ENCODE assay signal across 8 mouse cellular contexts in genomic region chr15:80257602-80258239, GRCm38 (mm10). TPM values are rescaled to one million over a fixed set of nuclear protein-coding genes. Genes with fewer than 3 reads are reported as not detected.
A peak's percentile ranks its signal among the peaks of the same experiment; 100 is the strongest.
DNase-seq lines count a peak whose midpoint lies in the region; ATAC-seq and TF ChIP-seq lines count a peak whose summit lies in the region.

No protein-coding gene starts in this region.

- peak; percentile 90 for DNase-seq in heart, adult 11 months
- no peak for DNase-seq in heart, adult 18-20 months
- DNase-seq in ES-E14 (ENCODE audit: low read depth, low spot score): no peak
- DNase-seq in retina, embryonic 14.5 days (ENCODE audit: low spot score): peak; percentile 19
- no peak for DNase-seq in frontal cortex, postnatal 25 days (ENCODE audit: low spot score in 2 of 2)

- ATAC-seq in forebrain, embryonic 13.5 days: no peak
- no peak for ATAC-seq in limb, embryonic 15.5 days (ENCODE audit: insufficient number of reproducible peaks, low FRiP score, low TSS enrichment, low read depth)
- no peak for ATAC-seq in inflammation-experienced regulatory T-cells, adult 6 months

- peaks cover 0 to 14% of the 10 kb centered on the region in 2 experiments; a peak in 2 of 4 replicates for H3K4me1 ChIP-seq in ES-E14 (ENCODE audit: control insufficient read depth in 2 of 2, insufficient read depth in 2 of 2, low read length in 2 of 2, poor library complexity in 1 of 2)
- peaks cover 48% of the 10 kb centered on the region for H3K4me1 ChIP-seq in forebrain, embryonic 13.5 days
- peaks cover 43% of the 10 kb centered on the region for H3K4me1 ChIP-seq in limb, embryonic 15.5 days

- peaks cover 36% of the 10 kb centered on the region for H3K36me3 ChIP-seq in ES-E14 (ENCODE audit: control insufficient read depth, insufficient read depth, low read length, poor library complexity, severe bottlenecking)
- H3K36me3 ChIP-seq in forebrain, embryonic 13.5 days (ENCODE audit: poor library complexity, severe bottlenecking): peaks cover 45% of the 10 kb centered on the region
- peaks cover 44% of the 10 kb centered on the region for H3K36me3 ChIP-seq in limb, embryonic 15.5 days

- in situ Hi-C loops in ES-E14 (cut with MboI; ENCODE audit: low sequenced_read_pairs in 2 of 2, unreplicated experiment in 2 of 2): no loop called here

- H3K4me2 ChIP-seq in forebrain, embryonic 13.5 days: peak overlapping the region; percentile 87
- no peak overlapping the region for H3K4me2 ChIP-seq in limb, embryonic 15.5 days

- whole genome bisulfite sequencing in forebrain, embryonic 13.5 days: 32% methylated on average over 4 of the region's 4 CpGs
- WGBS in limb, embryonic 15.5 days: 19% methylated on average over 4 of the region's 4 CpGs

- H3K27me3 ChIP-seq in forebrain, embryonic 13.5 days: no peaks in the 10 kb centered on the region
- no peaks in the 10 kb centered on the region for H3K27me3 ChIP-seq in limb, embryonic 15.5 days

- peak overlapping the region; percentile 90 for H3K27ac ChIP-seq in ES-E14 (ENCODE audit: insufficient read depth, low read depth, low read length, poor library complexity, severe bottlenecking)
- peak overlapping the region; percentile 67 for H3K27ac ChIP-seq in forebrain, embryonic 13.5 days
- H3K27ac ChIP-seq in limb, embryonic 15.5 days: peak overlapping the region; percentile 99; the same call in 1 of the 2 replicates

- H3K9ac ChIP-seq in ES-E14 (ENCODE audit: insufficient read depth, low read depth, low read length, poor library complexity, severe bottlenecking): peak overlapping the region; percentile 45; the same call in 1 of the 2 replicates
- H3K9ac ChIP-seq in forebrain, embryonic 13.5 days: peak overlapping the region; percentile 100
- no peak overlapping the region for H3K9ac ChIP-seq in limb, embryonic 15.5 days

- H3K9me3 ChIP-seq in ES-E14 (ENCODE audit: control insufficient read depth, insufficient read depth, low read depth, low read length): no peaks in the 10 kb centered on the region
- no peaks in the 10 kb centered on the region for H3K9me3 ChIP-seq in forebrain, embryonic 13.5 days (replicated peaks)
- H3K9me3 ChIP-seq in limb, embryonic 15.5 days: no peaks in the 10 kb centered on the region

- H3K4me3 ChIP-seq in ES-E14 (ENCODE audit: insufficient read depth in 1 of 2, low read depth in 1 of 2, low read length in 2 of 2, poor library complexity in 1 of 2, severe bottlenecking in 1 of 2): peak overlapping the region in 1 of 2 experiments; percentile 89; a peak in 2 of 4 replicates
- peak overlapping the region; percentile 99 for H3K4me3 ChIP-seq in forebrain, embryonic 13.5 days
- peak overlapping the region; percentile 97 for H3K4me3 ChIP-seq in limb, embryonic 15.5 days

TF ChIP-seq in ES-E14, 5 proteins besides CTCF, POLR2A, EP300 and RAD21:
- no peak for TF ChIP-seq HCFC1 (IDR thresholded peaks at IDR 0.05; ENCODE audit: borderline replicate concordance, insufficient read depth, low read length)
- TF ChIP-seq MAFK (IDR thresholded peaks at IDR 0.05; ENCODE audit: insufficient read depth, low read depth, low read length): no peak
- TF ChIP-seq CHD2 (IDR thresholded peaks at IDR 0.05; ENCODE audit: low read depth, low read length): no peak; the same call in 1 of the 2 replicates
- no peak for TF ChIP-seq ZC3H11A (IDR thresholded peaks at IDR 0.05; ENCODE audit: borderline replicate concordance, low read depth, low read length)
- no peak for TF ChIP-seq ZNF384 (IDR thresholded peaks at IDR 0.05; ENCODE audit: low read depth, low read length)

RNA-seq across cellular contexts. Expression of gene Atf4, which starts 2.7 kb away (rescaled TPM):
- total RNA-seq in heart, adult 18-20 months (2021): 10 to 100 TPM; 89.9 to 95.5 TPM
- total RNA-seq in ES-E14 (2012; rRNA removed): 208 and 250 TPM in 2 replicates
- 129 and 138 TPM in 2 replicates for polyA plus RNA-seq in forebrain, embryonic 13.5 days (2015; fragmentation: Nextera tagmentation; extraction: Ambion mirVana)
- polyA plus RNA-seq in limb, embryonic 15.5 days (2015; fragmentation: Nextera tagmentation; extraction: Ambion mirVana): 145 and 160 TPM in 2 replicates
- polyA plus RNA-seq in inflammation-experienced regulatory T-cells, adult 6 months (2017; shearing (Covaris generic)): 10 to 100 TPM; 78.7 to 96.6 (median 84.8) TPM

RNA-seq across cellular contexts. Expression of gene Rps19bp1, which starts 6.4 kb away (rescaled TPM):
- 10 to 100 TPM; 17.0 to 17.4 TPM for total RNA-seq in heart, adult 18-20 months (2021)
- total RNA-seq in ES-E14 (2012; rRNA removed): 39.1 and 59.4 TPM in 2 replicates
- polyA plus RNA-seq in forebrain, embryonic 13.5 days (2015; fragmentation: Nextera tagmentation; extraction: Ambion mirVana): 62.0 and 63.8 TPM in 2 replicates
- 47.9 and 57.0 TPM in 2 replicates for polyA plus RNA-seq in limb, embryonic 15.5 days (2015; fragmentation: Nextera tagmentation; extraction: Ambion mirVana)
- 10 to 100 TPM; 19.9 to 24.4 (median 21.7) TPM for polyA plus RNA-seq in inflammation-experienced regulatory T-cells, adult 6 months (2017; shearing (Covaris generic))

RNA-seq across cellular contexts. Expression of gene AC140267.1, which starts 22.1 kb away (rescaled TPM):
- total RNA-seq in heart, adult 18-20 months (2021): 10 to 100 TPM in 1 of 2 experiments, 1 to 10 TPM in 1; 9.9 to 15.3 TPM
- total RNA-seq in ES-E14 (2012; rRNA removed): not detected in 2 replicates
- 2.7 TPM in 1 of 2 replicates, not detected in the other for polyA plus RNA-seq in forebrain, embryonic 13.5 days (2015; fragmentation: Nextera tagmentation; extraction: Ambion mirVana)
- not detected in 2 replicates for polyA plus RNA-seq in limb, embryonic 15.5 days (2015; fragmentation: Nextera tagmentation; extraction: Ambion mirVana)
- polyA plus RNA-seq in inflammation-experienced regulatory T-cells, adult 6 months (2017; shearing (Covaris generic)): 10 to 100 TPM in 1 of 3 experiments, not detected in 2; 10.7 TPM

RNA-seq across cellular contexts. Expression of gene Mief1, which starts 23.9 kb away (rescaled TPM):
- total RNA-seq in heart, adult 18-20 months (2021): 10 to 100 TPM; 29.6 to 31.5 TPM
- 47.9 and 57.7 TPM in 2 replicates for total RNA-seq in ES-E14 (2012; rRNA removed)
- polyA plus RNA-seq in forebrain, embryonic 13.5 days (2015; fragmentation: Nextera tagmentation; extraction: Ambion mirVana): 39.6 and 40.3 TPM in 2 replicates
- 25.6 and 27.7 TPM in 2 replicates for polyA plus RNA-seq in limb, embryonic 15.5 days (2015; fragmentation: Nextera tagmentation; extraction: Ambion mirVana)
- 10 to 100 TPM; 29.1 to 39.4 (median 34.2) TPM for polyA plus RNA-seq in inflammation-experienced regulatory T-cells, adult 6 months (2017; shearing (Covaris generic))

RNA-seq across cellular contexts. Expression of gene Cacna1i, which starts 29.3 kb away (rescaled TPM):
- under 1 TPM in 1 of 2 experiments, not detected in 1; 0.18 TPM for total RNA-seq in heart, adult 18-20 months (2021)
- total RNA-seq in ES-E14 (2012; rRNA removed): 0.69 and 1.7 TPM in 2 replicates
- polyA plus RNA-seq in forebrain, embryonic 13.5 days (2015; fragmentation: Nextera tagmentation; extraction: Ambion mirVana): 0.25 and 0.39 TPM in 2 replicates
- 0.02 and 0.06 TPM in 2 replicates for polyA plus RNA-seq in limb, embryonic 15.5 days (2015; fragmentation: Nextera tagmentation; extraction: Ambion mirVana)
- under 1 TPM in 1 of 3 experiments, not detected in 2; 0.04 TPM for polyA plus RNA-seq in inflammation-experienced regulatory T-cells, adult 6 months (2017; shearing (Covaris generic))

Comparison
In these comparisons a context has a peak if more than half of its experiments do, and no peak if none do; other contexts are left out.
1. DNase-seq: peak in heart, adult 11 months (single experiment) and retina, embryonic 14.5 days (single experiment); none in heart, adult 18-20 months (0 of 2), ES-E14 (single experiment) and frontal cortex, postnatal 25 days (0 of 2).
2. Peak in every context shown above with its lines, with median percentiles within 50 percentile points of each other: H3K27ac ChIP-seq.